Mouse (Mus musculus) hindbrain, embryonic 16.5 days (tissue): ENCODE results near the gene Syt12. TPM values are rescaled to one million over a fixed set of nuclear protein-coding genes. Genes with fewer than 3 reads are reported as not detected.

Source experiments
- ATAC-seq: fragments of 200-750 bp; cut with Nextera tagmentation; 2 replicates; pipeline ENCODE4 v1.8.0; 2017; ENCODE audit warnings: moderate TSS enrichment, moderate library complexity
- H3K27ac ChIP-seq: fragments of 300-500 bp; sonication (generic); 2 replicates; pipeline ENCODE4 v1.5.1; 2014; ENCODE audit warnings: low read depth, mild to moderate bottlenecking, control low read depth, low read length, moderate library complexity
- H3K27me3 ChIP-seq: fragments of 300-500 bp; sonication (generic); replicated peaks from 2 replicates; pipeline ENCODE4 v1.6.1; 2014; ENCODE audit warnings: low read length; ENCODE audit not compliant: control insufficient read depth, insufficient read depth
- H3K36me3 ChIP-seq: fragments of 300-500 bp; sonication (generic); 2 replicates; pipeline ENCODE4 v1.6.1; 2014; ENCODE audit warnings: mild to moderate bottlenecking, low read length, moderate library complexity, mixed read lengths; ENCODE audit not compliant: control insufficient read depth, insufficient read depth
- H3K4me1 ChIP-seq: fragments of 300-500 bp; sonication (generic); 2 replicates; pipeline ENCODE4 v1.6.1; 2014; ENCODE audit warnings: low read depth, low read length; ENCODE audit not compliant: control insufficient read depth, insufficient read depth
- H3K4me2 ChIP-seq: fragments of 300-500 bp; sonication (generic); 2 replicates; pipeline ENCODE4 v1.6.1; 2014; ENCODE audit warnings: mild to moderate bottlenecking, low read length, control low read depth, moderate library complexity
- H3K4me3 ChIP-seq: fragments of 300-500 bp; sonication (generic); 2 replicates; pipeline ENCODE4 v1.5.1; 2014; ENCODE audit warnings: mild to moderate bottlenecking, low read length, control low read depth, moderate library complexity
- H3K9ac ChIP-seq: fragments of 300-500 bp; sonication (generic); 2 replicates; pipeline ENCODE4 v1.6.1; 2014; ENCODE audit warnings: low read depth, mild to moderate bottlenecking, control low read depth, low read length, moderate library complexity
- H3K9me3 ChIP-seq: fragments of 300-500 bp; sonication (generic); 2 replicates; pipeline ENCODE4 v1.6.1; 2014; ENCODE audit warnings: mild to moderate bottlenecking, low read length, moderate library complexity; ENCODE audit not compliant: control insufficient read depth
- WGBS: fragments of 180-500 bp; shearing (Covaris S2); extraction: QIAGEN DNeasy Blood & Tissue Kit; methylation state at CpG from one replicate; pipeline ENCODE4 v1.1.7; 2014; 5-methylcytosine and 5-hydroxymethylcytosine counted together
- polyA plus RNA-seq: library from polyadenylated mRNA; unstranded; fragments of >200 nt; fragmentation: Nextera tagmentation; extraction: Ambion mirVana; gene quantifications from 2 replicates; pipeline ENCODE4 v1.2.1, GENCODE M21; 2015

The Syt12 gene
- polyA plus RNA-seq, 1 experiment from 2014 or later, result 9.0 TPM

- H3K27me3 ChIP-seq, result no peaks in the 10 kb centered on the region
- no peaks in the 10 kb centered on the region for H3K9me3 ChIP-seq
- H3K4me3 ChIP-seq, result no peak overlapping the region
- ATAC-seq, result peak; percentile 74; the same call in 1 of the 2 replicates
- H3K36me3 ChIP-seq, result no peaks in the 10 kb centered on the region
- no peak overlapping the region for H3K9ac ChIP-seq
- H3K4me2 ChIP-seq, result no peak overlapping the region
- 42% methylated on average over 9 of the region's 9 CpGs for WGBS
- no peak overlapping the region for H3K27ac ChIP-seq
- H3K4me1 ChIP-seq, result peaks cover 5% of the 10 kb centered on the region
Measured at GRCm38 (mm10) chr19:4492526-4493296, 15.5 kb upstream of the Syt12 start.

DNA sequence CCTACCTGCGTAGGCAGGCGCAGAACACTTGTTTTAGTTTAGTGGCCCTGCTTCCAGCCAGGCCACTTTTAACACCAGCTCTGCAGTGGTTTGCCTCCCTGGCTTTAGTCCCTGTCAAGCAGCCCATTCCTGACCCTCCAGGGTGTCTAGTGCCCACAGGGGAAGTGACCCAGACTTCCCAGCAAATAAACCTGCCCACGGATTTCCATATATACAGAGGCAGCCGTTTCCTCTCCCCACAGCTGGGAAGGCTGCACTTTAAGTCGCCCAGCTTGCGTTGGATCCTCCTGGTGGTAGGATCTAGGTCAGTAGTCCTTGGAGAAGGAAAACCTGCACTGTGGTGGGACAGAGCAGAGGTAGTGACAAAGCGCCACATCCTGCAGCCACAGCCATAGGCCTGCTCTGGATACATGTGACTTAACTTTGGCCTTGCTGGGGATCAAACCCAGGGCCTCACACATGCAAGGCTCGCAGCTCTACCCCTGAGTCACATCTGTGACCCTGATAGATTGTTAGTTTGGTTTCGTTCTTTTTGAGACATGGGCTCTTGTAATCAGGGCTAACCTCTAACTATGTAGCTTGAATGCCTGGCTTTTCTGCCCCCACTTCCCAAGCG lies 13.9 kb upstream of the Syt12 start:
- H3K4me1 ChIP-seq, result peaks cover 3% of the 10 kb centered on the region; the same call in 1 of the 2 replicates
- H3K27me3 ChIP-seq, result no peaks in the 10 kb centered on the region
- no peak overlapping the region for H3K4me2 ChIP-seq
- no peaks in the 10 kb centered on the region for H3K36me3 ChIP-seq
- H3K9me3 ChIP-seq, result no peaks in the 10 kb centered on the region
- H3K27ac ChIP-seq, result no peak overlapping the region
- H3K4me3 ChIP-seq, result no peak overlapping the region
- WGBS, result 71% methylated on average over 10 of the region's 10 CpGs
- peak; percentile 6; the same call in 1 of the 2 replicates for ATAC-seq
- no peak overlapping the region for H3K9ac ChIP-seq

GRCm38 (mm10) chr19:4487877-4488276 lies 10.6 kb upstream of the Syt12 start:
- Histone ChIP-seq H3K27ac (no peak overlapping the region), H3K4me3 (no peak overlapping the region), H3K9ac (no peak overlapping the region), H3K4me1 (peaks cover 1% of the 10 kb centered on the region; the same call in 1 of the 2 replicates), H3K27me3 (no peaks in the 10 kb centered on the region), H3K4me2 (no peak overlapping the region), H3K9me3 (no peaks in the 10 kb centered on the region), H3K36me3 (no peaks in the 10 kb centered on the region)
- 47% methylated on average over 2 of the region's 2 CpGs for WGBS
- no peak for ATAC-seq

- 56% methylated on average over 5 of the region's 5 CpGs for WGBS
- Histone ChIP-seq H3K27me3 (no peaks in the 10 kb centered on the region), H3K27ac (no peak overlapping the region), H3K9ac (no peak overlapping the region), H3K4me1 (no peaks in the 10 kb centered on the region), H3K9me3 (no peaks in the 10 kb centered on the region), H3K4me3 (no peak overlapping the region), H3K4me2 (no peak overlapping the region), H3K36me3 (no peaks in the 10 kb centered on the region)
- ATAC-seq, result no peak
Measured at GRCm38 (mm10) chr19:4485006-4485405, 7.8 kb upstream of the Syt12 start.

GRCm38 (mm10) chr19:4482111-4482859 lies 5.0 kb upstream of the Syt12 start:
- H3K27me3 ChIP-seq, result peaks cover 6% of the 10 kb centered on the region; the same call in 1 of the 2 replicates
- no peak for ATAC-seq
- H3K9me3 ChIP-seq, result no peaks in the 10 kb centered on the region
- H3K9ac ChIP-seq, result no peak overlapping the region
- WGBS, result 84% methylated on average over 3 of the region's 3 CpGs
- H3K36me3 ChIP-seq, result no peaks in the 10 kb centered on the region
- H3K4me2 ChIP-seq, result no peak overlapping the region
- H3K4me1 ChIP-seq, result peaks cover 1% of the 10 kb centered on the region
- no peak overlapping the region for H3K4me3 ChIP-seq
- H3K27ac ChIP-seq, result no peak overlapping the region

GRCm38 (mm10) chr19:4481326-4481725 lies 4.1 kb upstream of the Syt12 start:
- H3K4me3 ChIP-seq, result no peak overlapping the region
- H3K9ac ChIP-seq, result no peak overlapping the region
- peaks cover 6% of the 10 kb centered on the region; the same call in 1 of the 2 replicates for H3K27me3 ChIP-seq
- WGBS, result 49% methylated on average over 4 of the region's 4 CpGs
- H3K9me3 ChIP-seq, result no peaks in the 10 kb centered on the region
- ATAC-seq, result no peak
- no peak overlapping the region for H3K4me2 ChIP-seq
- H3K4me1 ChIP-seq, result peaks cover 7% of the 10 kb centered on the region
- no peak overlapping the region for H3K27ac ChIP-seq
- no peaks in the 10 kb centered on the region for H3K36me3 ChIP-seq

- Histone ChIP-seq H3K4me2 (no peak overlapping the region), H3K4me1 (peaks cover 9% of the 10 kb centered on the region), H3K36me3 (no peaks in the 10 kb centered on the region), H3K4me3 (no peak overlapping the region), H3K27ac (no peak overlapping the region), H3K9ac (no peak overlapping the region), H3K27me3 (peaks cover 11% of the 10 kb centered on the region), H3K9me3 (no peaks in the 10 kb centered on the region)
- ATAC-seq, result no peak
- WGBS, result 91% methylated on average over 2 of the region's 2 CpGs
Measured at GRCm38 (mm10) chr19:4480041-4480440, 2.8 kb upstream of the Syt12 start.

- Histone ChIP-seq H3K4me3 (no peak overlapping the region), H3K9ac (no peak overlapping the region), H3K4me2 (no peak overlapping the region), H3K9me3 (no peaks in the 10 kb centered on the region), H3K27me3 (peaks cover 11% of the 10 kb centered on the region), H3K4me1 (peaks cover 9% of the 10 kb centered on the region), H3K27ac (no peak overlapping the region), H3K36me3 (no peaks in the 10 kb centered on the region)
- whole genome bisulfite sequencing, result 50% methylated on average over 1 of the region's 1 CpGs
- no peak for ATAC-seq
Measured at GRCm38 (mm10) chr19:4478190-4478516, 906 bp upstream of the Syt12 start.
